Mouse (Mus musculus) olfactory bulb, adult 2 months (tissue): ENCODE results near the gene Gm20509. TPM values are rescaled to one million over a fixed set of nuclear protein-coding genes. Genes with fewer than 3 reads are reported as not detected.

Experiments
- H3K27ac ChIP-seq: fragments of 200-500 bp; 2 replicates; pipeline ENCODE4 v1.5.1; 2012; ENCODE audit warnings: low read depth, low read length; ENCODE audit not compliant: insufficient read depth
- H3K4me1 ChIP-seq: fragments of 200-500 bp; 2 replicates; pipeline ENCODE4 v1.6.1; 2012; ENCODE audit warnings: low read length; ENCODE audit not compliant: control insufficient read depth, insufficient read depth
- H3K4me3 ChIP-seq: fragments of 200-500 bp; 2 replicates; pipeline ENCODE4 v1.5.1; 2012; ENCODE audit warnings: mild to moderate bottlenecking, low read depth, low read length, moderate library complexity; ENCODE audit not compliant: insufficient read depth
- CTCF ChIP-seq: fragments of 200-500 bp; IDR thresholded peaks from 2 replicates; pipeline ENCODE4 v1.5.1; 2012; ENCODE audit warnings: low read depth, mild to moderate bottlenecking, low read length, moderate library complexity; ENCODE audit not compliant: insufficient read depth
- POLR2A ChIP-seq: fragments of 200-500 bp; IDR thresholded peaks from 2 replicates; pipeline ENCODE4 v1.6.1; 2012; ENCODE audit warnings: mild to moderate bottlenecking, low read depth, low read length, moderate library complexity; ENCODE audit not compliant: insufficient read depth
- WGBS: fragments of 180-500 bp; shearing (Covaris S2); methylation state at CpG from one replicate; pipeline ENCODE4 v1.1.7; 2018; 5-methylcytosine and 5-hydroxymethylcytosine counted together
- polyA plus RNA-seq: library from polyadenylated mRNA; stranded (reverse); fragments of >200 nt; gene quantifications from 2 replicates; pipeline ENCODE4 v1.2.4, GENCODE M21; 2012; ENCODE audit warnings: low replicate concordance; ENCODE audit not compliant: missing spikeins, insufficient read depth, insufficient read length

Gene Gm20509
- polyA plus RNA-seq, 1 experiment: not detected

DNA sequence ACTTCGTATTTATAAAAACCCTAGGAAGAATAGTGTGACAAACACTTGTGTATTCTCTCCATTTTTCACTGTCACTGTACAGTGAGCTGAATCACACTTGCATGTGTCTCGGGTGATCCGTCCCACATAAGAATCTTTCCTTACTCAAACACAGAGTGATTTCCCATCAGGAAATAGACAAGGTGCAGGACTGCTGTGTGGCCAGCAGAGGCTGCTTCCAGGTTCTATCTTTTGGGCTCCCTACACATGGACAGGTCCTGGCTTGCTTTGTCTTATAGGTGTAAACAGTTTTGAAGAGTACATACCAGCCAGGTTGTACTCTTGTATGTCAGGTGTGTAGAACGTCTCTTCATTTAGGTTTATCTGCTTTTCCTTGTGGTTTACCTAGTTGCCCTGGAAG lies 15.7 kb downstream of the Gm20509 start:
- WGBS: 88% methylated on average over 4 of the region's 4 CpGs
- peaks cover 6% of the 10 kb centered on the region for H3K4me1 ChIP-seq
- TF ChIP-seq CTCF (no peak), POLR2A (no peak)

DNA sequence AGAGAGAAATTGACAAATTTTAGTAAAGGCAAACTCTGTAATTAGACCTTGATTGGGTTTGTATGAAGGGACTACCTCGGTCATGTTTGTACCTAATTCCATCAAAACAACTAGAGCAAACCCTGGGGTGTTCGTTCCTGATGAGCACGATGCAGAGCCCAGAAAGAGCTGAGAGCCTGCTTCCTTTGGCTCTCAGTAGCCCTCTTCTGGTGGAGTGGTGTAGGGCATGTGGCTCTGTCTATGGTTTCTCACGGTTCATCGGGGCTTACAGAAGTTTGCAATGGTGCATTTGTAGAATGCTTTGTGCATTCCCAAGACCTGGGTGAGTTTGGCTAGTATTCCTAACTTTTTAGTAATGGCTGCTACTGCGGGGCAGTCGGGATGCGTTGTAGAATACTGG lies 19.5 kb downstream of the Gm20509 start:
- WGBS: 57% methylated on average over 8 of the region's 8 CpGs

More for the DNA sequence above, 15.7 kb downstream of the Gm20509 start:
- H3K27ac ChIP-seq: no peak overlapping the region
- H3K4me3 ChIP-seq: no peak overlapping the region

DNA sequence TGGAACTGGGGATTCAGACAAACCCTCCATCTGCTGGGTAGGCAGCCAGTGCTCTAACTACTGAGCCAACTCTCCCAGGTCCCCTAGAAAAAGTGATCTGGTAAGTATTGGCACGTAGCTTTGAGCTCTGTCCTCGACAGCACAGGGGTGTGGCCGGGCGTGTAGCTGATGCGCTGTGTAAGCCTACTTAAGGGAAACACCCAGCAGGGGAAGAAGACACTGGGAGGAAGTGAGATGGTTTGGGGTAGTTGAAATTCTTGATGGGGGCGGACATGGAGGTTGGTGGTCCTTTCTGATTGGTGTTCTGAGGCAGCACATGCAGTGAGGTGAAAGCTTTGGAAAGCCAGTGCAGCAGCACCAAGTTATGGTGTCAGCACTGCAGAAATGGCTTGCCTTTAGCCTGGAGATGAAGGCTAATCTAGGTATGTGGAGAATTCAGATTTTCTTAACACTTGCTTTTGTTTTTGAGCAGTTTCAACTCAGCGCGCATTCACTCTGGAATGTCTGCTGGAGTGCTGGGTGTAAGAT lies 22.8 kb downstream of the Gm20509 start:
- whole genome bisulfite sequencing: 91% methylated on average over 8 of the region's 8 CpGs
- no peak overlapping the region for H3K27ac ChIP-seq
- H3K4me1 ChIP-seq: no peaks in the 10 kb centered on the region
- TF ChIP-seq CTCF (no peak), POLR2A (no peak)
- no peak overlapping the region for H3K4me3 ChIP-seq

More for the DNA sequence above, 19.5 kb downstream of the Gm20509 start:
- no peak for TF ChIP-seq CTCF
- no peak for TF ChIP-seq POLR2A
- Histone ChIP-seq H3K27ac (no peak overlapping the region), H3K4me3 (no peak overlapping the region), H3K4me1 (no peaks in the 10 kb centered on the region)

DNA sequence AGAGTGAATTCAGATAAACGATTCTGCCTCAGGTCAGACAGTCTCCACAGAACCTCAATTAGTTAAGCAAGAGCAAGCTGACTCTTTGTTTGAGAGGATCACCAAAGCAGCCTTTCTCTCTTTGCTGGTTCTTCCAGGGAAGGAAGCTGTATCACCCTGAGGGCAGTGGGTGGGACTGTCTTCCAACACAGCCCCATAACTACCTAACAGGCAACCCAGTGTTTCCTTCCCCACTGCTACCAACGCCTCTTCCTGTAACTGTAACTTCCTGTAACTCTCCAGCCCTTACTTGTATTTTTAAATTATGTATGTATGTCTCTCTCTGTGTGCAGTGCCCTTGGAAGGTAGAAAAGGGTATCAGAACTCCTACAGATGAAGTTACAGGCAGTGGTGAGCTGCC lies 25.2 kb downstream of the Gm20509 start:
- no peak overlapping the region for H3K4me3 ChIP-seq
- 86% methylated on average over 2 of the region's 2 CpGs for WGBS
- TF ChIP-seq CTCF (no peak), POLR2A (no peak)

DNA sequence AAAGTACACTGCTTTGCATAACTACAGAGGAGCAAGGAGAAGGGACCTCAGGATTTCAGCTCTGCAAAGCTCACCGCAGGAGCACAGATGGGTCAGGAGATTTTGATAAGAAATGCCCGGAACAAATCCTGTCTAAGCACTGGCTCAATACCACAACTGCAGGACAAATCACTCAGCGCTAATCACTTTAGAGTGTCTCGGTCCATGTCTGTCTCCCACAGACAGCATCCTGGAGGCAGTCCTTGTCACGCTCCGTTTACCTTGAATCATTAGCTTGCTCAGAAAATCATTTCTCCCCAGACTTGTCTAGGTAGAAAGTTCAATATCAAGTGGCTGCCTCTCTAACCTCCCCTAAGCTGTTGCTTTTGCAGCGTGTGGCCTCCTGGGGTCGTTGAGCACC lies 27.6 kb downstream of the Gm20509 start:
- no peak overlapping the region for H3K4me3 ChIP-seq
- TF ChIP-seq CTCF: no peak
- TF ChIP-seq POLR2A: no peak
- no peaks in the 10 kb centered on the region for H3K4me1 ChIP-seq
- WGBS: 87% methylated on average over 8 of the region's 8 CpGs
- no peak overlapping the region for H3K27ac ChIP-seq

More for the DNA sequence above, 25.2 kb downstream of the Gm20509 start:
- Histone ChIP-seq H3K27ac (no peak overlapping the region), H3K4me1 (no peaks in the 10 kb centered on the region)

DNA sequence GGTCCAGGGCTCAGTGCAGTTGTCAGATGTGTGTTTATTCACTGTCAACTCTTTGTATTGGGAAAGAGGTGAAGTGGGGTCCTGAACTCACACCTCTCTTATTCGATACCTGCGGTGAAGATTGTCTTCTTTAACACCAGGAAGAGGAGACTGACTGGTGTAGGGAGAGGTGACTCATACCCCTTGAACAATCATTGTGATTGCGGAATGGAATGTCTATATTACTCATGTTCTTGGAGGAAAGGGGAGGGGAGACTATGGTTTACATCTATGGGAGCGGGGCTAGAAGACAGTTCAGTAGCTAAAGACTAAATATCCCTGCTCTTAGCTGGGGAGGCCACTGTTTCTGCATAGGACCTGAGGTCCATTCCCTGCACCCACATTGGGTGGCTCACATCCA lies 28.3 kb downstream of the Gm20509 start:
- WGBS: 86% methylated on average over 4 of the region's 4 CpGs
- no peak for TF ChIP-seq CTCF
- TF ChIP-seq POLR2A: no peak
- H3K27ac ChIP-seq: no peak overlapping the region
- H3K4me3 ChIP-seq: no peak overlapping the region
- H3K4me1 ChIP-seq: no peaks in the 10 kb centered on the region

DNA sequence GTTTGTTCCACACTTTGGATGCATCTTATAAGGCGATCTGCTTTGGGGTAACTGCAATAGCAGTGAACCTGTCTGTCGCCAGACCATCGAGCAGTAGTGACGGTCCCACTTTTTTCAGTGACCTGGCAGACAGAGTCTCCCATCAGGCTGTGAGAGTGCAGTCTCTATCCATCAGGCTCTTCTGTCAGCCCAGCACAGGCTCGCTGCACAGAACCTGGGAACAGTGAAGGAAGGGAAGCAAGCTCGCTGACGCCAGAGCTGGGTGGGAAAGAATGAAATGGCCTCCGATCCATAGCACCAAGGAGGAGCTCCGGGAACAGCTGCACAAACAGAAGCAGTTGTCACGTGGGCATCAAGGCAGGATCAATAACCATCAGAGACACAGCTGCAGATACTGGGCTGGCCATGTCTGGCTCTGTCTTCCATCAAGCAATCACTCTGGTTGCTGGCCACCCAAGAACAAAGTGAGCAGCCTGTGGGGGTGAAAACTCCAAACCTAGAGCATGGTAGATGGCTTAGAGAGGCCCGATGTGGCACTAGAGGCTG lies 35.1 kb downstream of the Gm20509 start:
- H3K27ac ChIP-seq: no peak overlapping the region
- no peak overlapping the region for H3K4me3 ChIP-seq
- 77% methylated on average over 11 of the region's 11 CpGs for WGBS
- no peaks in the 10 kb centered on the region for H3K4me1 ChIP-seq
- no peak for TF ChIP-seq CTCF
- no peak for TF ChIP-seq POLR2A

DNA sequence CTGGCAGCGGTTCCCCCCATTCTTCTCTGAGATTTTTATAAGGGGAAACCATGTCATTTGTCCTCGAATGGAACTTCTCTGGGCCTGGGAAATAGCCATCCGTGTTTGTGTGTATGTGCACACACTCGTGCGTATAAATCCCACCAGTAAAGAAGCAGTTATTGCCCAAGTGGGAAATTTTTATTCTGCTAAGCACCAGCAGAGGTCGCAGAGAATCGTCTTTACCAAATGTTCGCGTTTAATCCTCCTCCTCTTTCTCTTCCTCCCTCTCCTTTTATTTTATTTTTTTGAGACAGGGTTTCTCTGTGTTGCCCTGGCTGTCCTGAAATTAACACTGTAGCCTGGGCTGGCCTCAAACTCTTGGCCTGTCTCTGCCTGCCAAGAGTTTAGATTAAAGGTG lies 52.1 kb downstream of the Gm20509 start:
- WGBS: 51% methylated on average over 9 of the region's 9 CpGs
- H3K27ac ChIP-seq: no peak overlapping the region
- H3K4me1 ChIP-seq: no peaks in the 10 kb centered on the region
- TF ChIP-seq CTCF (no peak), POLR2A (no peak)
- H3K4me3 ChIP-seq: no peak overlapping the region

DNA sequence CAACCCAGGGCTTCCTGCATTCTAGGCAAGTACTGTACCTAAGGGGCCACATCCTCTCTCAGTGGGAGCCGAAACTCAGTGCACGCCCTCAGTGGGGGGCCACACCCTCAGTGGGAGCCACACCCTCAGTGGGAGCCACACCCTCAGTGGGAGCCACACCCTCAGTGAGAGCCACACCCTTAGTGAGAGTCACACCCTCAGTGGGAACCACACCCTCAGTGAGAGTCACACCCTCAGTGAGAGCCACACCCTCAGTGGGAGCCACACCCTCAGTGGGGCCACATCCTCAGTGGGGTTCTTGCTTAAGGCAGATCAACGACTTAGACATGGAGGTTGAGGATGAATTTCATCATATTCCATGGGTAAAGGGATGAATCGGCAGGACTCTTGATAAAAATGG lies 55.7 kb downstream of the Gm20509 start:
- Histone ChIP-seq H3K4me3 (no peak overlapping the region), H3K4me1 (peaks cover 2% of the 10 kb centered on the region), H3K27ac (no peak overlapping the region)
- WGBS: 86% methylated on average over 4 of the region's 4 CpGs
- TF ChIP-seq CTCF: no peak
- no peak for TF ChIP-seq POLR2A

DNA sequence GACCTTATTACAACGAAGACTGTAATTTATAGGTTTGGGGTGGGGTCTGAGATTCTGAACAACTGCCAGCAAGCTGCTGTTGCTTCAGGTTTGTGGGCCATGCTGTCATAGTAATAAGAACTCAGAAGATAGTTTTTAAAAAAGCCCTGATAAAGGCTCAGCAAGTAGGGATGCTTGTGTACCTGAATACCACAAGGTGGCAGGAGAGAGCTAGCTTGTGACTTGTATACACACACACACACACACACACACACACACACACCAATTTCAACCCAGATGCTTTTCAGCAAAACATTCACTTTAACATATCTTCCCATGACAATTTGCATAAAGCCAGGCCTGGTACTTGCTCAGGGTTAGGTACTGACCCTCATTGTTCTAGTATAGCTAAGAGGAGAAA lies 57.0 kb downstream of the Gm20509 start:
- H3K4me3 ChIP-seq: no peak overlapping the region
- H3K27ac ChIP-seq: no peak overlapping the region
- TF ChIP-seq CTCF: no peak
- TF ChIP-seq POLR2A: no peak
- peaks cover 2% of the 10 kb centered on the region for H3K4me1 ChIP-seq
- WGBS: 49% methylated on average over 1 of the region's 1 CpGs
